Mouse (Mus musculus) midbrain, embryonic 10.5 days (tissue): ENCODE measurements around the gene Podxl. TPM values are rescaled to one million over a fixed set of nuclear protein-coding genes. Genes with fewer than 3 reads are reported as not detected.
"Not testable (repeated sequence)": the region's sequence is repeated elsewhere in the genome, so short reads cannot be mapped to it uniquely, and the experiment has no call there.

Experiments
- DNase-seq: peaks from one replicate; pipeline ENCODE4 v3.0.0-alpha.2; 2017; ENCODE audit warnings: low spot score
- H3K27ac ChIP-seq: fragments of 300-500 bp; sonication (generic); replicated peaks from 2 replicates; pipeline ENCODE4 v1.5.1; 2016; ENCODE audit warnings: mild to moderate bottlenecking
- H3K27me3 ChIP-seq: fragments of 300-500 bp; sonication (generic); 2 replicates; pipeline ENCODE4 v1.6.1; 2016; ENCODE audit warnings: low read depth, mild to moderate bottlenecking; ENCODE audit not compliant: poor library complexity, severe bottlenecking
- H3K36me3 ChIP-seq: fragments of 300-500 bp; sonication (generic); 2 replicates; pipeline ENCODE4 v1.6.1; 2016; ENCODE audit warnings: mild to moderate bottlenecking, moderate library complexity
- H3K4me1 ChIP-seq: fragments of 300-500 bp; sonication (generic); 2 replicates; pipeline ENCODE4 v1.6.1; 2016
- H3K4me3 ChIP-seq: fragments of 300-500 bp; sonication (generic); 2 replicates; pipeline ENCODE4 v1.5.1; 2016; ENCODE audit warnings: mild to moderate bottlenecking, moderate library complexity
- H3K9me3 ChIP-seq: fragments of 300-500 bp; sonication (generic); replicated peaks from 2 replicates; pipeline ENCODE4 v1.6.1; 2016; ENCODE audit warnings: mild to moderate bottlenecking
- WGBS: fragments of 180-500 bp; shearing (Covaris S2); methylation state at CpG from one replicate; pipeline ENCODE4 v1.1.7; 2016; 5-methylcytosine and 5-hydroxymethylcytosine counted together
- polyA plus RNA-seq: library from polyadenylated mRNA; unstranded; fragments of >200 nt; fragmentation: Nextera tagmentation; extraction: Ambion mirVana; gene quantifications from 2 replicates; pipeline ENCODE4 v1.2.1, GENCODE M21; 2016

Podxl gene
- polyA plus RNA-seq, 1 experiment from 2014 or later: 22.4 TPM

GRCm38 (mm10) chr6:31562371-31563080, 1.3 kb downstream of the Podxl start:
- H3K27ac ChIP-seq: peak overlapping the region; percentile 93
- peak overlapping the region; percentile 89 for H3K4me3 ChIP-seq
- DNase-seq: peak; percentile 50
- peaks cover 2% of the 10 kb centered on the region; the same call in 1 of the 2 replicates for H3K36me3 ChIP-seq
- H3K9me3 ChIP-seq: no peaks in the 10 kb centered on the region
- WGBS: 3% methylated on average over 16 of the region's 16 CpGs
- peaks cover 70% of the 10 kb centered on the region for H3K4me1 ChIP-seq
- H3K27me3 ChIP-seq: peaks cover 42% of the 10 kb centered on the region

- Histone ChIP-seq H3K27ac (peak overlapping the region; percentile 93), H3K4me3 (peak overlapping the region; percentile 89), H3K27me3 (peaks cover 37% of the 10 kb centered on the region), H3K4me1 (peaks cover 64% of the 10 kb centered on the region)
- not testable (repeated sequence) for DNase-seq, H3K36me3 ChIP-seq, H3K9me3 ChIP-seq
- WGBS: 31% methylated on average over 3 of the region's 3 CpGs
Measured at GRCm38 (mm10) chr6:31561948-31562347, 1.8 kb downstream of the Podxl start.

GRCm38 (mm10) chr6:31560138-31560959, 3.4 kb downstream of the Podxl start:
- Histone ChIP-seq H3K4me3 (peak overlapping the region; percentile 2; the same call in 1 of the 2 replicates), H3K27ac (peak overlapping the region; percentile 6), H3K36me3 (peaks cover 15% of the 10 kb centered on the region; the same call in 1 of the 2 replicates), H3K4me1 (peaks cover 61% of the 10 kb centered on the region), H3K9me3 (no peaks in the 10 kb centered on the region), H3K27me3 (peaks cover 28% of the 10 kb centered on the region)
- 6% methylated on average over 13 of the region's 13 CpGs for WGBS
- no peak for DNase-seq

GRCm38 (mm10) chr6:31556460-31557100, 7.2 kb downstream of the Podxl start:
- H3K4me1 ChIP-seq: peaks cover 43% of the 10 kb centered on the region
- DNase-seq: no peak
- 91% methylated on average over 7 of the region's 7 CpGs for WGBS
- H3K27me3 ChIP-seq: peaks cover 11% of the 10 kb centered on the region
- no peak overlapping the region for H3K4me3 ChIP-seq
- no peak overlapping the region for H3K27ac ChIP-seq
- H3K9me3 ChIP-seq: no peaks in the 10 kb centered on the region
- peaks cover 23% of the 10 kb centered on the region for H3K36me3 ChIP-seq

DNA sequence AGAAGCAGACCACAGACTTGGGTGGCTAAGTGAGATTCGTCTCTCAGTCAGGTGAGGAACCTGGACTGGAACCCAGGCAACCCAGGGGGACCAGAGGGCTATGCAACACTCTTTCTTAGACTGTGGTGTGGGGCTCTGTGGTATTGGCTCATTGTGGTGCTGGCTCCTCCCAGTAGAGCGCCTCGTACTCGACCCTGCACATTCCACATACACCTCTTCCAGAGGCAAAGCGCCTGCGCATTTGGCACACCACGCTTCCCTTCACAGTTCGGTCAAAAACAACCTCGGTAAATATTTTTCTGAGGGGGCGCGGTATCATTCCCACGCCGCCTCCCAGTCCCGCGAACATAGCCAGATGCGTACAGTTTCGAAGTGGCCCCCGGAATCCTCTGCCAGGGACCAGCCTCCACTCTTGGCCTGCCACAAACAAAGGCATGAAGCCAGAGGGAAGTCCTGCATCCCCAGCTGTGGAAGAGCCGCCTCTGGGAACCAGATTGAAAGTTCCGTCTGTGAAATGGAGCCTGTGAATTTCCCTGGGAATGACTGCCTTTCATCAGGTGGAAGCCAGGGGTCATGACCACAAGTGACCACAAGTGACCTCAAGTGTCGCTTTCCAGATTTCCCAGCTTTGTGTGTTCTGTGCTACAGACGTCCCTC, 12.8 kb downstream of the Podxl start:
- peaks cover 41% of the 10 kb centered on the region for H3K4me1 ChIP-seq
- H3K4me3 ChIP-seq: no peak overlapping the region
- H3K27ac ChIP-seq: peak overlapping the region; percentile 42; the same call in 1 of the 2 replicates
- H3K27me3 ChIP-seq: no peaks in the 10 kb centered on the region
- H3K36me3 ChIP-seq: peaks cover 21% of the 10 kb centered on the region
- H3K9me3 ChIP-seq: no peaks in the 10 kb centered on the region
- 81% methylated on average over 22 of the region's 22 CpGs for WGBS
- DNase-seq: no peak

DNA sequence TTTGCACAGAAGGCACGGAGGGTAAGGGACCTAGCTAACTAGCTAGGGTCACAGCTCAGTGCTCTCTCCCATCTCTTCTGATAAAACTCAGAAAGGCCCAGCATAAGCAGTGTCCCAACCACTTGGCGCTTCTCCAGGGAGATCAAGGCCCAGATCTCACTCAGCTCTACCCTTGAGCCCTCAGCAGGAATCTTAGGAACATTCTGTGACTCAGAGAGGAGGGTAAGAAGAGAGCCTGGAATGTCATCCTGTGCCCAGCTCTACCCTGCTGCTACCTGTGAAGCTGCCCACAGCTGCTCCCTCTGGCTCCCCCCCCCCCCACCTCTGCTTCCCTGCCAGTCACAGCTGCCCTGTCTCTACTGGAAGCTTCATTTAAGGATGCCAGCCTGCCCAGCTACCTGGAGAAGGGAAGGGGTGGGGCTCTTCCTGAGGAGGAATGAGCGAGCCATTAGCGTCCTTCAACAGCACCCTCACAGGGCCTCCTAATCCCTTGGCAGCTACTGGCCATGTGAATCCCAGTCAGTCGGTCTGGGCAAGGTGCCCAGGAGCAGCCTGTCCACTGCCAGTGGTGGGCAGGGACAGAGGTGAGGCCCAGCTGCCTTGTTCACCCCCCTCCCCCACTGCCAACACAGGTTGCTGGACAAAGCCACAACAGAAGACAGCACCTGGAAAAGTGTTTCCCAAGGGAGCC, 14.3 kb downstream of the Podxl start:
- 60% methylated on average over 5 of the region's 5 CpGs for WGBS
- H3K4me3 ChIP-seq: no peak overlapping the region
- no peaks in the 10 kb centered on the region for H3K27me3 ChIP-seq
- H3K9me3 ChIP-seq: no peaks in the 10 kb centered on the region
- peaks cover 17% of the 10 kb centered on the region for H3K36me3 ChIP-seq
- H3K27ac ChIP-seq: peak overlapping the region; percentile 29; the same call in 1 of the 2 replicates
- H3K4me1 ChIP-seq: peaks cover 45% of the 10 kb centered on the region
- DNase-seq: no peak

- H3K4me3 ChIP-seq: no peak overlapping the region
- no peaks in the 10 kb centered on the region for H3K27me3 ChIP-seq
Measured at GRCm38 (mm10) chr6:31544318-31544717, 19.5 kb downstream of the Podxl start.

DNA sequence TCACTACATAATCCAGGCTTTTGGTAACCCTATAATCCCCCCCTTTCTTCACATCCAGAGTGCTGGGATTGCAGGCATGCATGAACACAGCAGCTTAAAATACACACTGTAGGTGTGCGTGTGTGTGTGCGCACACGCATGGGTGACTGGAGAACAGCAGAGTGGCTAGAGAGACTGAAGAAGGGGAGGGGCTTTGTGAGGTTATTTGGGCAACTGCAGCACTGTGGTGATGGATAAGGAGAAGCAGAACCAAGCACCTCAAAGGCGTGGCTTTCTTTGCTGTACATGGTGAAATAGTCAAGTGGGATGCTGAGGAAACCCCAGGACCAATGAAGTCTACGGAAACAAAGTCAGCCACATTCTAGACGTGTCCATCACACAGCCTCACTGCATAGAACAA, 23.8 kb downstream of the Podxl start:
- WGBS: 95% methylated on average over 6 of the region's 6 CpGs
- Histone ChIP-seq H3K27me3 (no peaks in the 10 kb centered on the region), H3K9me3 (no peaks in the 10 kb centered on the region), H3K4me3 (no peak overlapping the region), H3K4me1 (peaks cover 9% of the 10 kb centered on the region), H3K36me3 (peaks cover 29% of the 10 kb centered on the region), H3K27ac (no peak overlapping the region)
- no peak for DNase-seq

More at GRCm38 (mm10) chr6:31544318-31544717, 19.5 kb downstream of the Podxl start:
- peak overlapping the region; percentile 25; the same call in 1 of the 2 replicates for H3K27ac ChIP-seq
- WGBS: 88% methylated on average over 4 of the region's 4 CpGs
- DNase-seq: no peak
- peaks cover 29% of the 10 kb centered on the region for H3K36me3 ChIP-seq
- H3K4me1 ChIP-seq: peaks cover 17% of the 10 kb centered on the region
- H3K9me3 ChIP-seq: no peaks in the 10 kb centered on the region

DNA sequence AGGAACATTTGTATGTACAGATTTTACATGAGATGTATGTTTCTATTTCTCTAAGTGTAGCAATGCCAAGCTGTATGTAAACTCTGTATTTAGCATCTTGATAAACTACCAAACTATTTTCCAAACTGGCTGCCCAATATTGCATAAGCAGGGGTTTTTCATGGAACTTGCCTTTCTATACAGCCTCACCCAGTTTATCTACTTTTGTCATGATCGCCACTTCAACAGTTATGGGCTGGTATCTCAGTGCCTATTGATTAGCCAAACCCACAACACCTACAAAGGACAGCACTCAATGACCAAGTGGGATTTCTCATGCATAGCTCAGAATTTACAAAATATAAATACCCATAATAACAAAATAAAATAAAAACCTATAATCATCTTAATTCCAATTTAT, 25.7 kb downstream of the Podxl start:
- WGBS: 94% methylated on average over 1 of the region's 1 CpGs

GRCm38 (mm10) chr6:31537193-31537592, 26.6 kb downstream of the Podxl start:
- no peak for DNase-seq
- Histone ChIP-seq H3K9me3 (no peaks in the 10 kb centered on the region), H3K4me1 (no peaks in the 10 kb centered on the region), H3K27me3 (no peaks in the 10 kb centered on the region), H3K36me3 (peaks cover 17% of the 10 kb centered on the region), H3K27ac (no peak overlapping the region), H3K4me3 (no peak overlapping the region)
- 75% methylated on average over 4 of the region's 4 CpGs for WGBS

More for the DNA sequence above, 25.7 kb downstream of the Podxl start:
- Histone ChIP-seq H3K4me3 (no peak overlapping the region), H3K27me3 (no peaks in the 10 kb centered on the region), H3K36me3 (peaks cover 24% of the 10 kb centered on the region), H3K9me3 (no peaks in the 10 kb centered on the region), H3K4me1 (no peaks in the 10 kb centered on the region), H3K27ac (no peak overlapping the region)
- DNase-seq: no peak

DNA sequence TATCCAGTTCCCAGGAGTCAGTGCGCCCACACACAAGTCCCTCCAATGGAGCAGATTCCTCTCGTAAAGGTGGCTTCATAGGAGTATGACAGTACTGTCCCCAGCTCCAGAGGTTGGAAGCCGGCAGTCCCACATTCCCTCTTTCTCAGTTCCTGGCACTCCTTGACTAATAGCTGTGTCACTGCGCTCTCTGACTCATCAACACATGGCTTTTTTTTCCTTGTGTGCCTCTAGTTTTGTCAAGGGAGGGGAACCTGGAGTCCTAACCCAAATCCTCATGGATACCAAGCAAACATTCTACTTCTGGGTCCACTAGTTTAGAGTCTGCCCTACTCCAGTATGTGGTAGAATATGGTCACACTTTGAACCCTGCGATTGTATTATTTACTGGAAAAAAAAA, 29.1 kb downstream of the Podxl start:
- Histone ChIP-seq H3K27me3 (no peaks in the 10 kb centered on the region), H3K27ac (no peak overlapping the region), H3K4me3 (no peak overlapping the region), H3K9me3 (no peaks in the 10 kb centered on the region), H3K4me1 (no peaks in the 10 kb centered on the region), H3K36me3 (no peaks in the 10 kb centered on the region)
- no peak for DNase-seq
- WGBS: 95% methylated on average over 5 of the region's 5 CpGs

DNA sequence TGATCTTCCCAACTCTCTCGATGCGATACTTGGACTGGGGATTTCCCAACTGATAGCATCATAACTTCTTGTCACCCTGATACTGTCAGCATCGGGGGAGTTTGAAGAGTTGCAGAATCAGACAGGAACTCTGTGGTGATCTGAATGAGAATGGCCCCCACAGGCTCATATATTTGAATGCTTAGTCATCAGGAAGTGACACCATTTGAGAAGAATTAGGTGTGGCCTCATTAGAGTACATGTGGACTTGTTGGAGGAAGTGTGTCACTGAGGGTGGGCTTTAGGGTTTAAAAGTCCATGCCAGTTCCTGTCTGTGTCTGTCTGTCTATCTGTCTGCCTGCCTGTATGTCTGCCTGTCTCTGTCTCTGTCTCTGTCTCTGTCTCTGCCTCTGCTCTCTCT, 31.9 kb downstream of the Podxl start:
- 97% methylated on average over 3 of the region's 3 CpGs for WGBS
- no peaks in the 10 kb centered on the region for H3K4me1 ChIP-seq
- no peak for DNase-seq

More for the DNA sequence above, 31.9 kb downstream of the Podxl start:
- Histone ChIP-seq H3K27me3 (no peaks in the 10 kb centered on the region), H3K4me3 (no peak overlapping the region), H3K36me3 (peaks cover 16% of the 10 kb centered on the region), H3K9me3 (no peaks in the 10 kb centered on the region), H3K27ac (no peak overlapping the region)
